Mouse (Mus musculus): ENCODE measurements at regions not wholly inside any gene's neighbourhood (a gene's known extent, or its start where the extent isn't known, plus 50 kb on each side); places are given as distances from the start of the nearest gene placed in this dataset.

DNA sequence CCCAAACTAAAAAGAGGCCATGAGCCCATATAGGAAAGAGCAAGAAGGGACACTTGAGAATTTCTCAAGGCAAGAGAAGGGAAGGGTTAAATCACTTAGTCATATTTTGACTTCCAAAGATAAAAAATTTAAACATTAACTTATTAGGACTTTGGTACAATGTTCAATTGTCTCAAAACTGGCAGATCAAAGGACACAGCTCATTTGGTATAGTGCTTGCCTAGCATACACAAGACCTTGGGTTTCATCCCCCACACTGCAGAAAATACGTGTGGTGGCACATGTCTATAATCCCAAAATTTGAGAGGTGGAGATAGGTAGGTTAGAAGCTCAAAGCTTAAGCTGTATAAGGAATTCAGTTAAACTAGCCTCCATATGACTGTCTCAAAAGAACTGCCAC lies 658.4 kb upstream of the Pfkp start:
- DNase-seq (ENCODE audit: low read depth, low spot score): no peak

DNA sequence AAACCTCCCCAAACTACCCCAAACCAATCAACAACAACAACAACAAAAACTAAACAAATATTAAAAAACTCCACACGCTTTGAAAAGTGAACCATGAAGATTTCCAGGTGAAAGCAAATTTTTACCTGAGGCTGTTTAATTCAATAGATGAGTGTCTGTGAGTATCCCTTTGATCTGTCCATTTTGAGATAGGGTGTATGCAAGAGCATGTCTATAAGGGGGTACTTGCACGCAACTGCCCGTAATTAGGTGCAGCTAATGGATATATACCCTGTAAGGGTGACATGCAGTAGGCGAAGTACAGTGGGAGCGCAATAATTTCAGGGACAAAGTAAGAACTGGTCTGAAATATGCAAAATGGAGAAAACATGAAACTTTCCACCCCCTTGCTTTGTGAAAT lies 658.8 kb upstream of the Pfkp start:
- DNase-seq (ENCODE audit: low read depth, low spot score): no peak

DNA sequence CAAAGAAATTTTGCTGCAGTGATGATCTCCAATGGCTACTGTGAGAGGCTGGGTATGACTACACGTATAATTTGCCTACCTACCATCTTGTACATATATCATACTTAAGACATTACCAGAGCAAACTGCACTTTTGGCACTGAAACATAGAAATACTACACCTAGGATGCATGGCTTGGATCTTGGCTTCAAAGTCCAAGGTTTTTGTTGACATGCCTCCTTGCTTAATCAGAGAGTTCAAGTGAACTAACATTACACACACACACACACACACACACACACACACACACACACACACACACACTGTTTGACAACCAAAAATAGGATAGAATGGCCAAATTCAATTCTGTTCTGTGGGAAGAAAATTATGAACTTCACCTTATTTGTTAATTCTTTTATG lies 664.9 kb upstream of the Pfkp start:
- DNase-seq (ENCODE audit: low read depth, low spot score): no peak

DNA sequence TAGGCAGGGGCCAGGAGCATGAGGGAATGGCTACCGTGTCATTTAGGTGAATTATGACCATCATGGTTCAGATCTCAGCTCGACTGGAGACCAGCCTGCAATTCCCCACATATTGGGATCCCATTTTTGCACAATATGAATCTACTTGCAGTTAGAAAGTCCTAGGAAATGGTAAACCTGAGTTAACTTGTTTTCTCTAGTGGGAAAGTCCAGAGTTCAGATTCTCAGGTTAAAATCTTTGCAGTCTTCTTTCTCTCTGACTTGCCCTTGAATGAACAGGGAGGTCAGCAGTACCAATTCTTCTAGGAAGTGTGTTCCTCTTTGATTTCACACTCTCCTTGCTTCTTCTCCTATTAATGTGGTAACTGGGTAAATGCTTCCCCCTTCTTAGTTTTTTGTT lies 681.6 kb upstream of the Pfkp start:
- DNase-seq (ENCODE audit: low read depth, low spot score): no peak

DNA sequence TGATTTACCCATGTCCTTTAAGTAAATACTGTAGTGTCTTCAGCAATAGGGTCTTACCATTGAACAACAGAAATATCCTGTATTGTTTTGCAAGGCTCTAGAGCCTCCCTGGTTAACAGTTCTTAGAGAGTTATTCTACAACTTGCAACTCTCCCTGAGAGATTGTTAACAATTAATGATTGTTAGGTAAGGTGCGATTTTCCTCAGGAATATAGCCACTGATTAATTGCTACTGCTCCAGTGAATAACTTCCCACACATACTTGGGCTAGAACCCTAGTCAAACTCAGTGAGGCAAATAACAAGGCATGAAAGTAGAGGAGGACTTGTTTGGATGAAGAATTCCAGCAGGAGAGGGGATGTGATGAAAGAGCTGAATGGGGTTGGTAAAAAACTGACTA lies 697.2 kb upstream of the Pfkp start:
- no peak for DNase-seq (ENCODE audit: low read depth, low spot score)

DNA sequence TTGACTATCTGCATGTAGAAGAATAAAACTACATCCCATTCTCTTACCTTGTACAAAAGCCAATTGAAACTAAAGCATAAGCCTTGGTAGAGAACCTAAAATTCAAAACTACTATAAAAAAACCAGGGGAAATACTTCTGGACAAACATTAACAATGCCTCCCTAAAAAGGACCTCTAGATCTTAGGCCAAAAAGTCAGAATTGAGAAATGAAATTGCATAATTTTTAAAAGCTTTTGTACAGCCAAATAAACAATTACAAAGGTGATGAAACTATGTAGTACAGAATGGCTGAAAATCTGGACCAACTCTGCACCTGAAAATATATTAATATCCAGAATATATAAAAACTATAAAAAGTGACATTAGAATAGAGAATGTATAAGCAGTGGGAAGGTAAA lies 699.9 kb upstream of the Pfkp start:
- DNase-seq (ENCODE audit: low read depth, low spot score): no peak

DNA sequence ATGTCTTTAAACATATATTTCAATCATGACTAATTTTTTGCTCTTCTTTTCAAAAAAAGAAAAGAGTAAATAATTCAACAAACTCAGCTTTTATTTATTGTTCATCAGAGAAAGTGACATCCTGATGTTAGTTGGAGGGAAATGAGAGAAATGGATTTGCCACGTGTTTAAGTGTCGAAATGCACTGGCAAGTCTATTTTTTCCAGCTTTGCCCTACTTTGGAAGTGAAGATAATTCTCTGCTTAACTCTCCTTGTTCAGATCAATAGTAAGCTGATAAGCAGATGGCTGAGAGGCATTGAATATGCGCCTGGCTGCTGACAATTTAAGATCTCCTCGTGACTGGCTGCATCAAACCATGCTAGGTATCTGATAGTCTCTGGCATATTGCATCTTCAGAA lies 704.4 kb upstream of the Pfkp start:
- DNase-seq (ENCODE audit: low read depth, low spot score): no peak

DNA sequence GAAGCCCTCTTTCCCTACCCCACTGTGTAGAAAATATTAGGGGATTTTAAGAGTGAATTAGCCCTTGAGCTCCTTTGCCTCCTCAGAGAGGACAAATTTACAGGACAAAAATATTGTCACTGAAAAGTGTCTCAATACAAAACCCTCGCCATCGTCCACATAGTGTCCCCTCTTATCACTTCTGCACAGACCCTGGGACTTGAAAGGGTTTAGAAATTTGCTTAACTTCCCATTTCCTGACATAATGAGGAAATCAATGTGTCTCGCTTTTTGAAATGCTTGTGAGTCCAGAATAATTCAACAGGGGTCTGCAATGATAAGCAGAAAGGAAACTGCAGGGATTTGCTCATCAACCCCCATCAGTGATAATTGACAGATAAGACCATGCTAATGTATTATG lies 708.5 kb upstream of the Pfkp start:
- no peak for DNase-seq (ENCODE audit: low read depth, low spot score)

DNA sequence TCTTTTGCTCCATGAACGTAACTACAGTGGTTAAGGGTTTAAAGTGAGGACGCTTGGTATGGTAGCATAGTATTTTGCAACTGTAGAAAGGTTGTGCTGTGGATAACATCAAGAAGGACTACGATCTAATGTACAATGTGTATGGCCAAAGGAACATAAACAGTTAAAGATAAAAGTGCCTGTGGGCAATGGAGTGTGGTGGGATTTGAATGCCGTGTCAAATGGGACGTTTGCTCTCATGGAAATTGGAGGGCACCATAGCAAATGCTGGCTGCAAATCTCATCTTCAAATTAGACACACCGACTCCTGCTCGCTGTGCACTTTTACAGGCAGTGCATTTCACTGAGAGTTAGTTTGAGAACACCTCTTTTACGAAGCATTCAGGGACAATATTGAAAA lies 725.0 kb upstream of the Pfkp start:
- peak; percentile 26 for DNase-seq (ENCODE audit: low read depth, low spot score)

DNA sequence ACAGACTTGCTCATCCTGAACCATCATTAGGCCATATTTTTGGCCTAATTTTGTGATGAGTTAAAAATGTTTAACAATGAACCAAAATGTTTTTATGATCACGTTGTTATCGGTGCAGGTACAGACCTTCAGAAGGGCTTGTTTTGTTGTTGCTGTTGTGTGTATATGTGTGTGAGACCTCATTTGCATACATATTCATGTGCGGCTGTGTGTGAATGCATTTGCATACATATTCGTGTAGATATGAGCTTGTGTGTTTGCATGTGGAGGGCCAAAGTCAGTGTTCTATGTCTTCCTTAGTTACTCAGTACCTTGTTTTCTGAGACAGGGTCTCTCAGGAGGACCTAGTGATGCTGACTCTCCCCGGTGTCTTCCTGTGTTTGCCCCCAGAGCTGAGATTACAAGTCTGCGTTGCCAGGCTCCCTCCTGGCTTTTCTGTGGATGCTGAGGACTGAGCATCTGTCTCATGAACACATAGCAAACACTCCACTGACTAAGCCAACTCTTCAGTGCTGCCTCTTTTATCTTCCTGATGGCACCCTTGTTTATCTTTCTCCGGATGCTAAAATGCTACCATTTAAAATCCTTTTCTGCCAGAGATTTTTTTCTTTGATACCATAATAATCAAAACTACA lies 726.5 kb upstream of the Pfkp start:
- DNase-seq (ENCODE audit: low read depth, low spot score): no peak

DNA sequence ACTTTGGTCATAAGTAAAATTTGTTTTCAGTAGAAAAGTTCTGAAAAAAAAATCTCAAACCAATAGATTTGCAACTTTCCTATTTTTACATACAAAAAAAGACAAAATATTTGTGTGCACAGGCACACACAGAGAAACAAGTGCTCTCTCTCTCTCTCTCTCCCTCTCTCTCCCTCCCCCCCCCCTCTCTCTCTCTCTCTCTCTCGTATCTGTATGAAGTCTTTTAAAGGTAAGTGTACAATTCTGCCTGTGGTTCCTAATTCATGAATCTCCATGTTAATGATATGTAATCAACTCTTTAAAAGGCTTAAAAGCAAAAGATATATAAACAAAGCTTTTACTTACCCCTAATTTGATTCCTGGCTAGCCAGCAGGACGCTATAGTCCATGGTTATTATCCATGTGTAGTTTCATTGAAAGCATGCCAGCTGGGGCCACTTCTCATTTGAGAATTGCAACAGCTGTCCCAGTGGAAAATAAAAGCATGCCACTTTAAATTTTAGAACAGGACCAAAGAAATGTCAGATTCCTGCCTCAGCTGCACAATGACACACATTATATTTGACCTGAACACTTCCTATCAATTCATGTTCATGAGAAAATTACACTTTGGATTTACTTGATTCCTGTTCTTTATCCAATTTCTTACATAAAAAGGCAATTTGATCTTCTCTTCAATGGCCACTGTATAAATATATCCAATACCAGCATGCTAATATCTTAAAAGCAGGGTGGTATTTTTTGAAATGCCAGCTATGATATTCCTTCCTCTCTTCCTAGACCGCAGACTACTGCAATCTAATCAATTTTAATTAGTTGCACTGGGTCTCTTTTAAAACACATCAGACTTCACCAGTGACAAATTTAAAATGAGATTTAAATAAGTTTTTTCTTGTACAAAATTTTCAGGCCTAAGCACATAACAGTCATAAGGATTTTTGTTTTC lies 766.0 kb upstream of the Pfkp start:
- DNase-seq (ENCODE audit: low read depth, low spot score): peak; percentile 26

DNA sequence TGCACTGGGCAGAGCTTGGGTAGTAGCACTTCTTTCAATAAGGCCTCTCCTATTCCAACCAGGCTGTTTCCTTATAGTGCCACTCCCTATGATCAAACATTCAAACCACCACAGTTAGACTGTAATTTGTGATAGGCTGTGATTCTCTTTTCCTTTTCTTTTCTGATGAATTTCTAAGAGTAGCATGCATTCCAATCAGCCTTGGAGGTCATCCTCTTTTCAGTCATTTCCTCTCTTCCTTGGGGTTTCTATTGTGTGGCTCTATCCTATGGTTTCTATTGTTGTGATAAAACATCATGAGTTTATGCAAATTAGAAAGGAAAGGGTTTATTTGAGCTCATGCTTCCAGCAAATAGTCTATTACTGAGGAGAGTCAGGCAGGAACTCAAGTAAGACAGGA lies 774.9 kb upstream of the Adarb2 start:
- no peak for DNase-seq (ENCODE audit: low read depth, low spot score)

DNA sequence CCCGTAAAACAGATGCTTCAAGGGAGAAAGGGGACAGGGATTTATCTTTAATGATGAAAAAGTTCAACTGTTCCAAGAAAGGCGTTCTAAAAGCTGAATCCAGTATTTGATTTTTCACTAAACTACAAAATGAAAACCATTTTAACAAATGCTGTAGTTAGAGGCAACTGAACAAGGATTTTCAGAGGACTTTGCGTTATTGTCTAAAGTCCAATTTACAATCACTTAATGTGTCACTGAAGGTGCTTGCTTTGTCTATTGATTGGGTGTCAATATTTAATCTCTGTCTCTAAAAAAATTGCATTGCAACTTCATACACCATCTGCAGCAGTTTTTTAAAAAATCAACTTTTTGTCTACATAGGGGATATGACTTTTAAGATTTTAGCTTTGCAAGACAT lies 773.4 kb upstream of the Adarb2 start:
- DNase-seq (ENCODE audit: low read depth, low spot score): no peak

DNA sequence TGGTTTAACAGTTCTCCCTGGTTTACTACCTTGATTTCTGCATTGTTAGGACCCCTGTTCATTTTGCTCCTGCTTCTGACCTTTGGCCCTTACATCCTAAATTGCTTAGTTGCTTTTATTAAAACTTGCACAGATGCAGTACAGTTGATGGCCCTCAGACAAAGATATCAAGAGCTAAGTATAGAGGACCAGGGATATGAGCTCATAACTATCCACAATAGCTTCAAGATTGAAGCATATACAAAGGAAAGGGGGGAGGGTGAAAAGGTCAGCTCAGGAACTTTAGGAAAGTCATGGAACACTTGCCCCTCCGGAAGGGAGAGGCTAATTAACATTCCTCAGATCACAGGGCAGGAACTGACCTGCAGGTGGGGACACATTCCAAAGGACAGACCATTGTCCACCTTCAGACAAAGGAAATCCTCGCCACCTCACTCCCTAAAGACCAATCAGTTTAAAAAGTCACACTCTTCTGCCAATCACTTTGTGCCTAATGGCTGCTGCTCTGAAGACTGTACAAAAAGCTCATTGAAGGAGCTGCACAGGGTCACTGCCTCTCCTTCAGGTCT lies 751.1 kb upstream of the Adarb2 start:
- DNase-seq (ENCODE audit: low read depth, low spot score): peak; percentile 12

DNA sequence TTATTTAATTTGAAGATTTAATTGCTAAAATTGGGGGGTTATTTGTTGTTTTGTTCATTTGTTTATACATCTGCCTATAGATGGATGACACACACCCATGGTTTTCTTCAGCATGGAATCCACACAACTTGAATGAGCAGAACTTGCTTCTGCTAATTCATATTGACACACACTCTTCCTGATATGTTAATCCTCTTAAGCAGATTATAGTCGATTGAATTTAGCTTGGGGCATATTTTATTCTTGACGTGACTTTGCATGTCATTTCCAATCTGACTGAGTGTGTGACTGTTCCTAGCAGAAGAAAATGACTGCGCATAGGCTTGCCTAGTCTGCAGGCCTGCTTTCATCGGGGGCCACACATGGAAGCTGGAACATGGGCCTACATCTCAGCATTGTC lies 727.0 kb upstream of the Adarb2 start:
- no peak for DNase-seq (ENCODE audit: low read depth, low spot score)

DNA sequence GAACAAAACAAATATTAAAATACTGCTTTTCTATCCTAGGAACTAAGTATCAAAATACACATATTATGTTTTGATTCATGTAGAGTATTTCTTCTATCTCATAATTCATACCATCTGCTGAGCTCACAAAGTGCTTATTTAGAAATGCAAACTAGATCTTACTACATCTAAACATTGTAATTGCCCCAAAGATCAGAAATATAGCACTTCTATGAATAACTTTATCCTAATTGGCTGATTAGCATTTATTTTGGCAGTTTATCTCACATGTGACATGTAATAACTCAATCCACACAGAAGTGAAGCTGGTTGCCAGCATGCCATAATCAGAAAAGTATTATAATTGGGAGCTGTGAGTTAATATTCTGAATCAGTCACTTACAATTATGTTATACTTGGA lies 684.6 kb upstream of the Adarb2 start:
- DNase-seq (ENCODE audit: low read depth, low spot score): no peak

DNA sequence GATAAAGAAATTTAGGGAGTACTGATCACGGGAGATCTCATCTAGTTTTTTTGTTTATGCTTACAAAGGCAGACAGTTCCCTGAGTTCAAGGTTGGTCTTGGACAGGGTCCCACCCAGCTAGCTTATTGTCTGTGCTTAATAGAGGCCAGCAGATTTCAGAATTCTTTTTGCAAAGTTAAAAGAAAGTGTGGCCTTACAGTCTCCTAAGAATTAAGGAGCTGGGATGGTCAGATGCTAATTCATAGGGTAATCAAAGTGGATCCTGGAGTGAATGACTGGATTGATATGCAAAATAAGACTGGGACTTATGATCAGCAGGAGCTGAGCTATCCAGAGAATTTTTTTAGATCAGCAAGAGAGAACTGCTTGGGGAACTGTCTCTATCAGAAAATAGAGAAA lies 678.2 kb upstream of the Adarb2 start:
- DNase-seq (ENCODE audit: low read depth, low spot score): no peak

DNA sequence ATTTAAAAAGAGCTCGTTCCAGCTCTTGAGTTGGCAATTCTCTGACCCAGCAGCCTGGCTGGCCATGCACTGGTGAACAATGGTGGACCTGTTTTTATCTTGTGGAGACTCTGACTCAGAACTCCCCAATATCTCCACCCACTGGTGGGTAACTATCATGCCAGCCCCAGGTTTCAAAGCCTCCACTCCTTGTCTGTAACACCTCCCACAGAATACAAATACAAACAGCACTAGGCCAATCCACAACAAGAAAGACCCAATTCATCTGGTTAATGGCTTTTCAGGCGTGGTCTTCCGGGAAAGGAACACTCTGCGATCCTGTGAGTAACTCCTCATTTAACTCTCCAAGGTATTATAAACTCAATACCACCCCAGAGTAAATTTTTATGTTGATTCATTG lies 663.8 kb upstream of the Adarb2 start:
- DNase-seq (ENCODE audit: low read depth, low spot score): no peak

DNA sequence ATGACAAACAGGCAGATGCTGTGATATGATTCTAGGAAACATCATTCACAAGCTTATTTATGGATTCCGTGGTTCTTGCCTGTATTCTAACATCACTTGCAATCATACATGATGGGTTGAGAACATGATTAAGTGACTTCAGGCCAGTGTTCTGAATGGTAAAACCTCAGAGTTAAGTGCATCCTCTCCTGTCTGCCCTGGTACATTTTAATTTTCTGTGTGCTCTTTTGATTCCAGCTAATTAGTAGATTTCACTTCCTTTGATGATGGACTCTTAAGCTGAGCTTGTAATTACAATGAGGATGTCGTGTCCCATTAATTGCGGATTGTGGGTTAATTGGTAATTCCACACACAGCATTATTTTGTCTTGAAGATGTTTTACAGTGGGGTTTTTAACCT lies 618.6 kb upstream of the Adarb2 start:
- DNase-seq (ENCODE audit: low read depth, low spot score): no peak

Measured in mesoderm, embryonic 11.5 days (tissue).